Mouse (Mus musculus): ENCODE results near the gene Mrpl51.

DNA sequence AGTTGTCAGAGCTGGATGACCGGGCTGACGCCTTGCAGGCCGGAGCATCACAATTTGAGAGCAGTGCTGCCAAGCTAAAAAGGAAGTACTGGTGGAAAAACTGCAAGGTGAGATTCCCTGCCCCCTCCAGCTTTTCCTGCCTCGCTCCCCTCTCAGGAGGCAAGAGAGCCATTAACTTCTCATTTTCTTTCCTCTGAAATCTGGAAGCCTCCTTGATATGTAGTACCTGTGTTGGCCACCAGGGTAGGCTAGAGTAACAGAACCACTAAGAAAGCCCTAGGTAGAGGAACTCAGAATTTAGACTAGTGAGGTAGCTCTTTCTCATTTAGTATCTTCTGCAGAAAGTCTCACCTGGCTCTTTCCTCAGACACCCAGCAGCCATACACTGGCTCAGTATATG is 27.4 kb downstream of the Mrpl51 start:
- TF ChIP-seq CTCF (IDR thresholded peaks at IDR 0.05; ENCODE audit: low read depth) (peak; percentile 92), EP300 (IDR thresholded peaks at IDR 0.05; ENCODE audit: low read depth) (no peak)
